Mouse (Mus musculus) WW6 (cell line): ENCODE data around the gene Cc2d1b.

ENCODE experiments used
- DNase-seq: peaks from one replicate; pipeline ENCODE4 v3.0.0-alpha.2; 2013; ENCODE audit warnings: low read depth, low spot score

Gene Cc2d1b

GRCm38 (mm10) chr4:108619587-108620341 lies at the start of gene Cc2d1b:
Gene Cc2d1b (plus strand): TSS chr4:108619940.
- DNase-seq = peak; percentile 90

- DNase-seq = no peak
Observed at GRCm38 (mm10) chr4:108572644-108573043, 47.1 kb upstream of the Cc2d1b start.

- peak; percentile 93 for DNase-seq
Observed at GRCm38 (mm10) chr4:108578840-108579742, 40.6 kb upstream of the Cc2d1b start, which contains the start of the genes Prpf38a and Orc1. Gene Prpf38a (minus strand): TSS chr4:108579336. Gene Orc1 (plus strand): TSS chr4:108579423.

DNA sequence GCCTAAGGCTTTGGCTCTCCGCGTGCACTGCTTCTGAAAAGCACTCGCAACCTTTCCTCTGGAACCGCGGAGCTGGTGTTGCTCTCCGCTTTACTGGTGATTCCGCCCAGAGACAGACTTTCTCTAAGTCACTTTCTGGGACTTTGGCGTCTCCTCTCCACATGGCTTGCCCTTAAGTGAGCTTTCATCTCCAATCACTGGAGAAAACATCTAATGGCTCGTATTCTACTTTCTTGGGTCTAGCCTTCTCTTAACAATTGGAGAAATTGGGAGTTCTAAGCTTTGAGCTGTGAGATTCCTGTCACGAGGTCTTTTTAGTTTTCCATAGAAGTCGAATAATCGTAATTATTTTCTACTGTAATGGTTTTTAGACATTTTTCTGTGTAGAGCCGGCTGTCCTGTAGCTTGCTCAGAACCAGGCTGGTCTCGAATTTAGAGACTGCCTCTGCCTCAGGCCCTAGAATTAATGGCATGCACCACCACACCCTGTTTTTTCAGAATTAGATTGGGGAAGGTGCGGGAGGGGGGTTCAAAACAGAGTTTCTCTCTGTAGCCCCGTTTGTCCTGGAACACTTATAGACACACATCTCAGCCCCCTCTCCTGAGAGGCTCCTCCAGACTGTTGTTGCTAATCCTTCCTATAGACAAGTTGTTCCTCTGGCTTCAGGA lies 39.9 kb upstream of the Cc2d1b start:
- DNase-seq = no peak

- no peak for DNase-seq
Observed at GRCm38 (mm10) chr4:108593376-108593775, 26.4 kb upstream of the Cc2d1b start.

DNA sequence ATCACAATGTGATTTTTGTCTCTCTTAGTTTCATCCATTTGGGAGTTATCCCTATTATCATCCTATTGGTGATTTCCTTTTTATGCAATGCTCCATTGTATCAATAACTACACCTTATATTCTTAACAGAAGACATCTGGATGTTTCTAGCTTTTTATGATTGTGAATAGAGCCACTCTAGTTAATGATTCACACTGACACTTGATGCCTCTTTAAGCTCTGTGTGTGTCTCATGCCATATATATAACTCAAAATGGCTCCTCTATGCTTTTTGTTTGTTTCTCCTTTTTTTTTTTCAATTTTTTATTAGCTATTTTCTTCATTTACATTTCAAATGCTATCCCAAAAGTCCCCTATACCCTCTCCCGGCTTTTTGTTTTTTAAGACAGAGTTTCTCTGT lies 24.0 kb upstream of the Cc2d1b start:
- DNase-seq = no peak

- no peak for DNase-seq
Observed at GRCm38 (mm10) chr4:108598306-108598705, 21.4 kb upstream of the Cc2d1b start.

- DNase-seq = no peak
Observed at GRCm38 (mm10) chr4:108601870-108602269, 17.9 kb upstream of the Cc2d1b start.

GRCm38 (mm10) chr4:108608651-108609050 lies 11.1 kb upstream of the Cc2d1b start:
- no peak for DNase-seq

DNA sequence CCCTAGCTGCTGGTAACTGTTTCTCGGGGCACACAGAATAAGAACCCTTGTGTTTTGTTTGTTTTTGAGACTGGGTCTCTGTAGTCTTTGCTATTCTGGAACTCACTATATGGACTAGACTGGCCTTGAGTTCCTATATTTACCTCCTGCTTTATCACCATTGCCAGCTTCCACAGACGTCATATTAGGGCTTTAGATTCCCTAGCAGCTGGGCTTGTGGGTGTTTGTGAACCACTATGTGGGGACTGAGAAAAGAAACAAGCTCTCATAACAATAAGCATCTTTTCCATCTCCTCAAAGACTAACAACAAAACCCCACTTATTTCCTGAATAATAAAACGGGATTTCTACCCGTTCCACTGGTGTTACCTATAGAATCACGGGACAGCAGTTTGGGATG lies 8.8 kb upstream of the Cc2d1b start:
- DNase-seq = no peak

DNA sequence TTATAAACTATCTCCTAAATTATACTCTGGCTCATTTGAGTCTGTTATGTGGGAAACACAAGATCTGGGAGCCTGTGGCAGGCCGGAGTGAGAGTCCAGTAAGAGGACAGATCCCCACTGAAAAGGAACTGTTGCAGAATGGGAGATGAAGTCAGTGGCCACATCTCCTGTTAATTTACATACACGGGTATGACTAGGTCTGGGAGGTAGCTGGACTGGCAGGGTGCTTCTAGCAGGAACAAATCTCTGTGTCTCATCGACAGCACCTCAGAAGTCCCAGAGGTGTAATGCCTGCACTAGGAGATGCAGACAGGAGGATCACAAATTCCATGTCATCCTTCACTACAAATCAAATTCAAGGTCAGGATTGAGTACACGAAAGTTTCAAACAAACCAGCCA lies 1.2 kb upstream of the Cc2d1b start:
- no peak for DNase-seq

GRCm38 (mm10) chr4:108619165-108619564 lies 575 bp upstream of the Cc2d1b start:
- DNase-seq = no peak

- DNase-seq = no peak
Observed at GRCm38 (mm10) chr4:108620536-108620935, 796 bp downstream of the Cc2d1b start.

DNA sequence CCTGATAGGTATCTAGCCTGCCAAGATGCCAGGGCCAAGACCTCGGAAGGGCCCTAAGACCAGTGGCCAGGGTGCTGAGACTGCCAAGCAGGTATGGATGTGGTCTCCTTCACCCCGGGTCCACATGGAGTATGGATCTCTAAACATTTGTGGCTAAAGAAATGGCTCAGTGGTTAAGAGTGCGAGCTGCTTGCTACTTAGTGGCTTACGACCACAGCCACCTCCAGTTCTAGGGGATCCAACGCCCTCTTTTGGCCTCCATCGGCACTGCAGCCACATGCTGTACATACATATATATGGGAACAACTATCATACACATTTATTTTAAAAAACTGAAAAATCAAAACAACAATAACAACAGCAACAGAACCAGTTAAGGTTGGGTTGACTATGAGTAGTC lies 1.8 kb downstream of the Cc2d1b start:
- no peak for DNase-seq

DNA sequence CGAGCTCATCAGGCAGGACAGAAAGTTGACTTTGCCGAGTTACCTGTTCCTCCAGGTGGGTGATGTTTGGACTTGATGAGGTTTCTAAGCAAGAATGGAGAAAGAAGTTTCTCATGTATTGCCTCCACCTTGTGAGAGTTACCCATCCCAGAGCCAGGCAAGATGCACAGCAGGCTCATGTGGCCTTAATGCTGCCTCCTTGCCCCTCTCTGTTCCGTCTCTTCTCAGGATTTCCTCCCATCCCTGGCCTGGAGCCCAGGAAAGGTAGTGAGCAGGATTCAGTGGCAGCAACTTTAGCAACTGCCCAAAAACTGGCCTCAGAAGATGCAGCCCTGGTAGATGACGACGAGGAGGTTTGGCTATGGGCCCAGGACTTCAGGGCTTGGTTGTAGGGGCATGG lies 7.3 kb downstream of the Cc2d1b start:
- no peak for DNase-seq

DNA sequence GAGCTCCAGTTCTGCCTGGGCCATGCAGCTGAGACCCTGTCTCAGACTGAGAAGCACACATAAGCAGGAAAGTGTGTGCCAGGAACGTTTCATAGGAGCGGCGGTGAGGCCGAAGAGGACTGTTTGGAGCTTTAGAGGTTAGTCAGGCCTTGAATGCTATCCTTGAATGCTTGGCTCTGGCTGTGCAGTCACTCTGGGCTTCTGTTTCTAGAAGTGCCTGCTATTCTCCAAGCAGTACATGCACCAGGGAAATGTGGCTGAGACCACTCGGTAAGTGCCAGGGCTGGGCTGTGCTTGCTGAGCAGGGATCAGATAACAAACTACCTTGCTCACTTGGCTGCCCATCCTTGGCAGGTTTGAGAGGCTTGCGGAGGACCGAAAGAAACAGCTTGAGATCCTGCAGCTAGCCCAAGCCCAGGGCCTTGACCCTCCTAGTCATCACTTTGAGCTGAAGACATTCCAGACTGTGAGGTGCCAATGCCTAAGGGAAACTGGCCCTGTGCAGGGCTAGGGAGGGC lies 9.7 kb downstream of the Cc2d1b start:
- no peak for DNase-seq

DNA sequence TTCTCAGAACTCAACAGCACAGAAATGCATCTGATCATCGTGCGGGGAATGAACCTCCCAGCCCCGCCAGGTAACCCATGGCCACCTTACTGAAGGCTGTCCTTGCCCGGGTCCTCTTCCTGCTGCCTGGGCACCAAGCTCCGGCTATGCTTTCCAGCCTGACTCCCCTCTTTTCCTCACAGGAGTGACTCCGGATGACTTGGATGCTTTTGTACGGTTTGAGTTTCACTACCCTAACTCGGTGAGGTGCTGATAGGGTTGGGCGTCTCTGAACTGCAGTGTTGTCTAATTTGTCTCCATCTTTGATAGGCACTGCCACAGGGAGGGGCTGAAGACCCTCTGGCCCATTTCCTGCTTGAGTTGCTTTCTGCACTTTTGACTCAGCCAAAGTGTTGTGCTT lies 10.4 kb downstream of the Cc2d1b start:
- DNase-seq = no peak

GRCm38 (mm10) chr4:108631616-108632015 lies 11.9 kb downstream of the Cc2d1b start:
- DNase-seq = no peak

DNA sequence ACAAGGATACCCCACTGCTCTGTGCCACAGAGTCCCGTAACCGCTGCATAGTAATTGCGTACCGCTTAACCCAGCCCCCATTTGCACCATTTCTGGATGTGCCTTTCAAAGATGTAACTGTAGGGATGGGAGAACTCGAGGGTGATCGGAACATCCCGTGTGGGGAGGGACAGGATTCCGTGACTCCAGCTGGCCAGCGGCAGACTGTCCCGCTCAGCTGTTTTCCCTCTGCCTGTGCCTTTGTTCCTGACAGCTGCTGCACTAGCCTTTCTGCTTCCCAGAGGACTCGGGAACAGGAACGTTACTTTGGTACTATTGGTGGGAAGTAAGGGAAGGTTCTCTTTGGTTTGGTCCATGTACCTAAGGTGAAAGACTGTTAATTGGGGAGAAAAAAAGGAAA lies 14.0 kb downstream of the Cc2d1b start:
- DNase-seq = no peak

- no peak for DNase-seq
Observed at GRCm38 (mm10) chr4:108634696-108635095, 15.0 kb downstream of the Cc2d1b start.

- no peak for DNase-seq
Observed at GRCm38 (mm10) chr4:108635101-108635500, 15.4 kb downstream of the Cc2d1b start.

DNA sequence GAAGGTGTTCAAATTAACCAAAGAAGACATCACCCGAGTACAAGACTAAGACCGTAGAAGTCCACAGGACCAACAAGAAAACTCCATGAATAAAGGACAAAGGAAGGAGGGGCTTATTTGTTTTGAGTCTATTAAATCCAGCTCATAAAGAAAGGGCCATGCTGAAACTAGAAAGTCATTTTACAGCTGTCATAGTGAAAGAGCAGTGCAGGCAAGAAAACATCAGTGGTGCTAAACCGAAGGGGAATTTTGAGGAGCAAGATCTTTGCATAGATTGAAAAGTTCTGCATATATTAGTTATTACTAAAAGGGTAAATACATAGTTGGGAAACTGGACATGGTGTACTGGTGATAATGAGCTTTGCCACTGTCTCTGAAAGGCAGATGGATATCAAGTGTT lies 18.0 kb downstream of the Cc2d1b start:
- no peak for DNase-seq
